ENCODE assay signal across 36 mouse cellular contexts in the genomic region with DNA sequence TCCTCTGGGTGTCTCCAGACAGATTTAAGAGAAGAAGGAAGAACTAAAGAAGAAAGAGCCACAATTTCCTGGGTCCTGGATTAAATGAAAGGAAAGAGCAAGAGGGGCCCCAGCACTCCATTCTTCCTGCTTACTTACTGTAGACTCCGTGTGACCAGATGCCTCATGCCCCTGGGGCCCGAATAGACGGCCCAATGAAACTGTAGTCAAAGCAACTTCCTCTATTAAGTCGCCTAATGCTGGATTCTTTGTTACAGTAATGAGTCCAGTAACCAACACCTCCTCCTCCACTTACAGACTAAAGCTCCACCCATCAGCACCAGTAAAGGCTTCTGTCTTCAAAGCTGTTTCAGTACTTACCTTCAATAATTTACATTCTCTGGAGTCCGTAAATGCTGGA. TPM values are rescaled to one million over a fixed set of nuclear protein-coding genes. Genes with fewer than 3 reads are reported as not detected.
DNase-seq lines count a peak whose midpoint lies in the region; ATAC-seq and TF ChIP-seq lines count a peak whose summit lies in the region.
"Had no signal": no experiment of that assay in that cellular context is flagged by ENCODE, and none has a peak within 500 bp of the region (broad histone marks: within the 10 kb centered on the region; RNA-seq: fewer than 3 reads in every experiment).

No protein-coding gene starts in this region.

- no peak for TF ChIP-seq POLR2A in ES-Bruce4 (IDR thresholded peaks at IDR 0.05; ENCODE audit: insufficient read depth, low read length)
- no peak for TF ChIP-seq POLR2A in bone marrow macrophage, adult 2 months (IDR thresholded peaks at IDR 0.05; ENCODE audit: borderline replicate concordance, low read depth, low read length)

- H3K4me3 ChIP-seq in ES-Bruce4 (ENCODE audit: low read depth, low read length), result no peak overlapping the region
- H3K4me3 ChIP-seq in bone marrow macrophage, adult 2 months (ENCODE audit: insufficient read depth, low read length), result no peak overlapping the region
- no peak overlapping the region for H3K4me3 ChIP-seq in forebrain, embryonic 12.5 days (replicated peaks)
- H3K4me3 ChIP-seq: erythroblast, embryonic 14.5 days; heart, embryonic 10.5 days; heart, embryonic 15.5 days; hindbrain, embryonic 12.5 days; megakaryocyte, embryonic 14.5 days; midbrain, embryonic 12.5 days; neural tube, embryonic 13.5 days had no signal

- ATAC-seq in megakaryocyte progenitor cell, adult 5-6 weeks (replicated peaks; ENCODE audit: poor library complexity), result peak; percentile 50
- ATAC-seq in forebrain, embryonic 12.5 days (ENCODE audit: low FRiP score), result no peak
- ATAC-seq: forebrain, postnatal 0 days; hindbrain, postnatal 0 days; intestine, embryonic 16.5 days had no signal

- H3K4me1 ChIP-seq in ES-Bruce4 (ENCODE audit: control insufficient read depth, insufficient read depth, low read length), result no peaks in the 10 kb centered on the region
- H3K4me1 ChIP-seq in bone marrow macrophage, adult 2 months (ENCODE audit: control insufficient read depth, insufficient read depth, low read length), result peaks cover 5% of the 10 kb centered on the region; the same call in 1 of the 2 replicates
- no peaks in the 10 kb centered on the region for H3K4me1 ChIP-seq in forebrain, embryonic 12.5 days
- H3K4me1 ChIP-seq: heart, embryonic 10.5 days; heart, embryonic 15.5 days; hindbrain, embryonic 12.5 days; midbrain, embryonic 12.5 days; neural tube, embryonic 13.5 days had no signal

- H3K4me2 ChIP-seq in forebrain, embryonic 12.5 days, result no peak overlapping the region
- H3K4me2 ChIP-seq: heart, embryonic 15.5 days; hindbrain, embryonic 12.5 days; midbrain, embryonic 12.5 days; neural tube, embryonic 13.5 days had no signal

- 80% methylated on average over 5 of the region's 5 CpGs for WGBS in forebrain, embryonic 12.5 days

- no peaks in the 10 kb centered on the region for H3K9me3 ChIP-seq in ES-Bruce4 (replicated peaks; ENCODE audit: control insufficient read depth, insufficient read depth, low read length, poor library complexity, severe bottlenecking)
- no peaks in the 10 kb centered on the region for H3K9me3 ChIP-seq in forebrain, embryonic 12.5 days
- H3K9me3 ChIP-seq: heart, embryonic 10.5 days; heart, embryonic 15.5 days; hindbrain, embryonic 12.5 days; megakaryocyte, embryonic 14.5 days; midbrain, embryonic 12.5 days; neural tube, embryonic 13.5 days had no signal

- H3K36me3 ChIP-seq in ES-Bruce4 (ENCODE audit: control insufficient read depth, insufficient read depth, low read length, poor library complexity, severe bottlenecking), result peaks cover 6% of the 10 kb centered on the region
- H3K36me3 ChIP-seq in forebrain, embryonic 12.5 days (replicated peaks), result peaks cover 49% of the 10 kb centered on the region

- TF ChIP-seq CTCF in ES-Bruce4 (IDR thresholded peaks at IDR 0.05; ENCODE audit: low read depth, low read length), result no peak
- no peak for TF ChIP-seq CTCF in bone marrow macrophage, adult 2 months (IDR thresholded peaks at IDR 0.05; ENCODE audit: low read depth, low read length)

- peak; percentile 68; the same call in 1 of the 2 replicates for TF ChIP-seq EP300 in ES-Bruce4 (IDR thresholded peaks at IDR 0.05; ENCODE audit: insufficient read depth, low read depth, low read length)

- no peaks in the 10 kb centered on the region for H3K27me3 ChIP-seq in ES-Bruce4 (ENCODE audit: control insufficient read depth, insufficient read depth, low read length, poor library complexity, severe bottlenecking)
- H3K27me3 ChIP-seq in forebrain, embryonic 12.5 days, result no peaks in the 10 kb centered on the region
- H3K27me3 ChIP-seq: heart, embryonic 15.5 days; hindbrain, embryonic 12.5 days; megakaryocyte, embryonic 14.5 days; midbrain, embryonic 12.5 days; neural tube, embryonic 13.5 days had no signal

- peak; percentile 59 for DNase-seq in A20 (ENCODE audit: low read depth, low spot score)
- DNase-seq in kidney, adult 9 months, result no peak
- DNase-seq in spleen, postnatal 14 days (ENCODE audit: low spot score in 2 of 2), result no peak
- DNase-seq: adrenal gland, adult 8-10 months; cerebellum, adult 8-10 months; cerebellum, postnatal 25 days; forebrain, postnatal 0 days; gastrocnemius, postnatal 14 days; heart, postnatal 36 days; kidney, adult 8-10 months; kidney, postnatal 14 days; layer of hippocampus, adult 9-11 months; liver; lung, adult 2 months; lung, postnatal 14 days; thymus, postnatal 4 days had no signal

- no peak overlapping the region for H3K27ac ChIP-seq in ES-Bruce4 (ENCODE audit: insufficient read depth, low read length)
- peak overlapping the region; percentile 53 for H3K27ac ChIP-seq in bone marrow macrophage, adult 2 months (ENCODE audit: insufficient read depth, low read depth, low read length)
- no peak overlapping the region for H3K27ac ChIP-seq in forebrain, embryonic 12.5 days
- H3K27ac ChIP-seq: heart, embryonic 10.5 days; heart, embryonic 15.5 days; hindbrain, embryonic 12.5 days; hindbrain, postnatal 0 days; liver, embryonic 14.5 days; midbrain, embryonic 12.5 days; neural tube, embryonic 13.5 days had no signal

- H3K9ac ChIP-seq in ES-Bruce4 (ENCODE audit: low read depth, poor library complexity, severe bottlenecking), result no peak overlapping the region
- H3K9ac ChIP-seq in forebrain, embryonic 12.5 days, result no peak overlapping the region
- H3K9ac ChIP-seq: forebrain, postnatal 0 days; heart, embryonic 15.5 days; hindbrain, embryonic 12.5 days; liver, embryonic 14.5 days; midbrain, embryonic 12.5 days; neural tube, embryonic 13.5 days had no signal

RNA-seq across cellular contexts. Expression of a gene that starts 17.7 kb away (rescaled TPM):
- 24.1 and 24.8 TPM in 2 replicates for polyA plus RNA-seq in ES-Bruce4 (2011; ENCODE audit: insufficient read depth, insufficient read length, low read depth, missing spikeins)
- 18.5 and 20.2 TPM in 2 replicates for polyA plus RNA-seq in bone marrow macrophage, adult 2 months (2012; ENCODE audit: insufficient read depth, insufficient read length, missing spikeins)
- 15.4 and 16.1 TPM in 2 replicates for total RNA-seq in megakaryocyte progenitor cell, adult 5-6 weeks (2015)
- total RNA-seq in megakaryocyte progenitor cell, adult 5-6 weeks (2017), result 18.7 and 20.9 TPM in 2 replicates
- polyA plus RNA-seq in forebrain, embryonic 12.5 days (2016; fragmentation: Nextera tagmentation; extraction: Ambion mirVana), result 22.8 and 25.7 TPM in 2 replicates

RNA-seq across cellular contexts. Expression of a gene that starts 26.2 kb away (rescaled TPM):
- polyA plus RNA-seq in ES-Bruce4 (2011; ENCODE audit: insufficient read depth, insufficient read length, low read depth, missing spikeins), result 40.2 and 48.0 TPM in 2 replicates
- 20.7 and 22.8 TPM in 2 replicates for polyA plus RNA-seq in bone marrow macrophage, adult 2 months (2012; ENCODE audit: insufficient read depth, insufficient read length, missing spikeins)
- 109 and 113 TPM in 2 replicates for total RNA-seq in megakaryocyte progenitor cell, adult 5-6 weeks (2015)
- 48.6 and 50.6 TPM in 2 replicates for total RNA-seq in megakaryocyte progenitor cell, adult 5-6 weeks (2017)
- 109 and 114 TPM in 2 replicates for polyA plus RNA-seq in forebrain, embryonic 12.5 days (2016; fragmentation: Nextera tagmentation; extraction: Ambion mirVana)

RNA-seq across cellular contexts. Expression of a gene that starts 33.7 kb away (rescaled TPM):
- 3.7 and 4.3 TPM in 2 replicates for polyA plus RNA-seq in ES-Bruce4 (2011; ENCODE audit: insufficient read depth, insufficient read length, low read depth, missing spikeins)
- polyA plus RNA-seq in bone marrow macrophage, adult 2 months (2012; ENCODE audit: insufficient read depth, insufficient read length, missing spikeins), result 3.4 and 3.7 TPM in 2 replicates
- total RNA-seq in megakaryocyte progenitor cell, adult 5-6 weeks (2015), result 0.64 and 0.81 TPM in 2 replicates
- 0.37 and 0.84 TPM in 2 replicates for total RNA-seq in megakaryocyte progenitor cell, adult 5-6 weeks (2017)
- 18.6 and 19.7 TPM in 2 replicates for polyA plus RNA-seq in forebrain, embryonic 12.5 days (2016; fragmentation: Nextera tagmentation; extraction: Ambion mirVana)
- polyA plus RNA-seq: erythroblast, embryonic 14.5 days had no signal

RNA-seq across cellular contexts. Expression of a gene that starts 51.6 kb away (rescaled TPM):
- polyA plus RNA-seq in ES-Bruce4 (2011; ENCODE audit: insufficient read depth, insufficient read length, low read depth, missing spikeins), result not detected in 2 replicates
- polyA plus RNA-seq in bone marrow macrophage, adult 2 months (2012; ENCODE audit: insufficient read depth, insufficient read length, missing spikeins), result not detected in 2 replicates
- total RNA-seq in megakaryocyte progenitor cell, adult 5-6 weeks (2015), result not detected in 2 replicates
- not detected in 2 replicates for total RNA-seq in megakaryocyte progenitor cell, adult 5-6 weeks (2017)
- polyA plus RNA-seq in forebrain, embryonic 12.5 days (2016; fragmentation: Nextera tagmentation; extraction: Ambion mirVana), result not detected in 2 replicates
- total RNA-seq: forebrain, postnatal 0 days; gastrocnemius, postnatal 14 days; heart, postnatal 36 days; hindbrain, postnatal 0 days; left cerebral cortex, postnatal 14 days; midbrain, postnatal 0 days had no signal
- polyA plus RNA-seq: embryonic facial prominence, embryonic 14.5 days; erythroblast, embryonic 14.5 days; forebrain, embryonic 11.5 days; forebrain, postnatal 0 days; heart, embryonic 10.5 days; heart, embryonic 15.5 days; hindbrain, embryonic 12.5 days; hindbrain, postnatal 0 days; intestine, embryonic 16.5 days; liver, embryonic 14.5 days; lung, adult 2 months; midbrain, embryonic 12.5 days; midbrain, postnatal 0 days; neural tube, embryonic 13.5 days; small intestine, adult 2 months; thymus, postnatal 0 days had no signal
